Mouse (Mus musculus): ENCODE results near the gene Srebf1. TPM values are rescaled to one million over a fixed set of nuclear protein-coding genes. Genes with fewer than 3 reads are reported as not detected.

The Srebf1 gene
- polyA plus RNA-seq, 1 experiment, result 54.1 TPM

DNA sequence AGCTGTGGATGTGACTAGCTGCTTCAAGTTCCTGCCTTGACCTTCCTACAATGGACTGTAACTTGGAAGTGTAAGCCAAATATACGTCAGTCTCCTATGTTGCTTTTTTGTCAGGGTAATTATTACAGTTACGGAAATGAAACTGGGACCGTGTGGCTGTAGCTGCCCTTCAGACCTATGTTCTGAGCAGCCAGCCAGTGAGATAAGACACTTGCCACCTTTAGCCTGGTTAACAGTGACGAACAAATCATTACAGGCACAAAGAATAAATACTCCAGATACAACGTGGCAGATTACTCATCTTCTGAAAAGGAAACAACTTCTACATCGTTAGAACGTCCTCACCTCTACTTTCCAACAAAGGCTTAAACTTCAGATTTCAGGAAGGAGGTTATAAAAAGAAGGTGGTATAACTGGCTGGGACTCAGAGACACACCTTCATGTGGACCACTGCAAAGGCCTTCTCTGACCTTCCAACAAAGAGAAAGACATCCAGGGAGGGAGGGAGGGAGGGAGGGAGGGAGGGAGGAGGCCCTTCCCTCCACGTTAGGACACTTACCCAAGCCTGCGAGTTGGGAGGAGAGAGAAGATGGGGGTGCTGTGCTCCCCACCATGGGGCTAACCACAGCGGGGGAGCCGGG lies 22.2 kb upstream of the Srebf1 start:
- Histone ChIP-seq H3K4me3 (ENCODE audit: insufficient read depth, low read length) (no peak overlapping the region), H3K4me1 (ENCODE audit: control insufficient read depth, insufficient read depth, low read length) (no peaks in the 10 kb centered on the region), H3K27ac (ENCODE audit: insufficient read depth, low read length) (no peak overlapping the region)
- TF ChIP-seq CTCF (IDR thresholded peaks at IDR 0.05; ENCODE audit: borderline replicate concordance, insufficient read depth, low read length) (no peak), POLR2A (IDR thresholded peaks at IDR 0.05; ENCODE audit: low read depth, low read length) (no peak)

DNA sequence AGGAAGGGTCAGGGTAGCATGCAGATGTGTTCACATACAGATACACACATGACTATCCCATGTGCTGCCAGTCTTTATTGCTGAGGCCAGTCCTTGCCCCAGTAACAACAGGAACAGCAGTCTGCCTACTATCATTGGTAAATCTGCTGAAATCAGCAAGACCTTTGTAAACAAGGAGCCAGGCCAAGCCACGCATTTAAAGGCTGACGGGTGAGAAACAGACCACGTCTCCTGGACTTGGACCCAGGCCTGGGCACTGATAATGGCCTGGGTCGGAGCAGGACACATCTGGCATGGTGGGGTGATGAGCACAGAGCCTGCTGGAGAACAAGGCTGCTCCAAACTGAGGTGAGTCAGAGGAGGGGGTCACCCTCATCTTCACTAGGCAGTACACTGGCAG lies 18.1 kb upstream of the Srebf1 start:
- H3K27ac ChIP-seq (ENCODE audit: insufficient read depth, low read length), result no peak overlapping the region
- H3K4me1 ChIP-seq (ENCODE audit: control insufficient read depth, insufficient read depth, low read length), result no peaks in the 10 kb centered on the region
- no peak overlapping the region for H3K4me3 ChIP-seq (ENCODE audit: insufficient read depth, low read length)
- TF ChIP-seq POLR2A (IDR thresholded peaks at IDR 0.05; ENCODE audit: low read depth, low read length), result no peak
- no peak for TF ChIP-seq CTCF (IDR thresholded peaks at IDR 0.05; ENCODE audit: borderline replicate concordance, insufficient read depth, low read length)

DNA sequence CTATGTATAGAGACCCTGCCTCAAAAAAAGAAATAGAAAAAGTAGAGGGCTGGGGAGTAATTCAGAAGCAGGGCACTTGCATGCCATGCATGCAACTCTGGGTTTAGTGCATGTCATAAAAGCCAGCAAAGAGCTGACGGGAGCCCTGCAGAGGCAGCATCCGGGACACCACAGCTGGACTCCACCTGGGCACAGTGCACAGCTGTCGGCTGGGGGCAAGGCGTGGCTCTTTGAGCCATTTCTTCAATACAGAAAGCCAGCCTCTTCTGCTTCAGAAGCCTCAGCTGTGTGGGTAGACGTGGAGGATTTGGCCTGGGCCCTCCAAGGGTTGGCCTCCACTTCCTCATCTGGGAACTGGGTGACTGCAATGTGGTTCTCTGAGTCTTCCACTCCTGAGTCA lies 13.0 kb upstream of the Srebf1 start:
- no peak for TF ChIP-seq CTCF (IDR thresholded peaks at IDR 0.05; ENCODE audit: borderline replicate concordance, insufficient read depth, low read length)
- TF ChIP-seq POLR2A (IDR thresholded peaks at IDR 0.05; ENCODE audit: low read depth, low read length), result no peak
- no peak overlapping the region for H3K27ac ChIP-seq (ENCODE audit: insufficient read depth, low read length)
- H3K4me3 ChIP-seq (ENCODE audit: insufficient read depth, low read length), result no peak overlapping the region

DNA sequence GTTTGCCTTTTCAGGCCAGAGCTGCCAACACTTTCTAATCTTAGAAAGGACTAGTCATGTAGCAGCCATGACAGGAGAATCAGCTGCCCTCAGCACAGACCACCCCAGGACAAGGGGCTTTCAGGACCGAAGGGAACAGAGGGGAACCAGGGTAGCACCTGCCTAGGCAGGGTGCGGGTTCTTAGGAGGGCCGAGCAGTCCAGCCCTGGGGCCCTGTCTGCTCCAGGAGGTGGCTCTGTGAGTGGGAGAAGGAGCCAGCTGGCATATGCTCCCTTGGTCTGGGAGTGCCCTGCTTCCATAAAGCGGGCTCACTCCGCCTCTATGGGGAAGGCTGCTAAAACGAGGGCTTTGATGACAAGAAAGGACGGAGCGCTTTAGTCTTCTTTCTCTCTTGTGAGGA lies 10.9 kb upstream of the Srebf1 start:
- Histone ChIP-seq H3K4me1 (ENCODE audit: control insufficient read depth, insufficient read depth, low read length) (no peaks in the 10 kb centered on the region), H3K27ac (ENCODE audit: insufficient read depth, low read length) (no peak overlapping the region), H3K4me3 (ENCODE audit: insufficient read depth, low read length) (no peak overlapping the region)
- no peak for TF ChIP-seq CTCF (IDR thresholded peaks at IDR 0.05; ENCODE audit: borderline replicate concordance, insufficient read depth, low read length)
- TF ChIP-seq POLR2A (IDR thresholded peaks at IDR 0.05; ENCODE audit: low read depth, low read length), result no peak

More for the DNA sequence above, 13.0 kb upstream of the Srebf1 start:
- no peaks in the 10 kb centered on the region for H3K4me1 ChIP-seq (ENCODE audit: control insufficient read depth, insufficient read depth, low read length)

DNA sequence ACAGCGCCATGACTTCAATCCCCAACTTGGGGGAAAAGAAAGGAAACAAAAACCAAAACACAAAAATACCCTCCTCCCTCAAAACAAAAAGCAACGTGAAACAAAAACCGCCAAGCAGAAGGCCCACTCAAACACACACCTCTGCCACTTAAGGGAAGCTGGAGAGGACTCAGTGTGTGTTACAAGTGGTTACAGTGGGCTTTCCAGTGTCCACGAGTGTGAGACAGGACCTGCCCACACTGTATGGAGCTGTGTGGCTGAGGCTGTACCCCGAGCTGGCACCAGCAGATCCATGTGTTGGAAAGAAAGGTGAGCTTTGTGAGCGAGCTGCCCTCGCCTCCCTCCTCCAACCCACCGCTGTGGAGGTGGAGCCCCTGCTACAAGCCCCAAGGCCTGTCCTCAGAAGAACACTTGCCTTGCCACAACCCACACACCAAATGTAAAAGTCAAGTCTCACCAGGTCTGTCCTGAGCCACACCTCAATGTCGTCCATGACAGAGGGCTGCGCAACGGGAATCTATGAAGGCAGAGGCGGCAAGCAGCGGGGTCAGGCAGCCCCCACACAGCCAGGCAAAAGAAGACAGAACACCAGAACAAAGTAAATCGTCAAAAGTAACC lies 10.2 kb upstream of the Srebf1 start:
- H3K4me1 ChIP-seq (ENCODE audit: control insufficient read depth, insufficient read depth, low read length), result no peaks in the 10 kb centered on the region
- H3K4me3 ChIP-seq (ENCODE audit: insufficient read depth, low read length), result no peak overlapping the region
- H3K27ac ChIP-seq (ENCODE audit: insufficient read depth, low read length), result no peak overlapping the region
- TF ChIP-seq CTCF (IDR thresholded peaks at IDR 0.05; ENCODE audit: borderline replicate concordance, insufficient read depth, low read length) (no peak), POLR2A (IDR thresholded peaks at IDR 0.05; ENCODE audit: low read depth, low read length) (no peak)

DNA sequence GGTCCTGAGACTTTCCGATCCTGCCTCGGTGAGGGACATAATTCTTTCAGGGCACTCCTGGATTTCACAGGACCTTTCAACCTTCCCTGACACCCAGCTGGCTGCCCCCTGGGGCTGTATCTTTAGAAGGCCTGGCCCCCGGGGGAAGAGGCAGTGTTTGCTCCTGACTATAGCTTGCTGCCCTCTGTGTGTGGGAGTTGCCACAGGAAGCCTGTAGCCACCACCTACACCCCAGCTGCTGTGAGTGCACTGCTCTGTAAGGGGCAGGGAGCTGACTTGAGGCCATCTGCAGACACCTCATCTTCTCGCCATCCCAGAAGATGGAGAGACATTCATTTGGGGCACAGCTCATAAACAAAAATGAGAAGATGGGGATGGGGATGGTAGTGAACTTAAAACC lies 9.6 kb upstream of the Srebf1 start:
- H3K27ac ChIP-seq (ENCODE audit: insufficient read depth, low read length), result no peak overlapping the region
- no peaks in the 10 kb centered on the region for H3K4me1 ChIP-seq (ENCODE audit: control insufficient read depth, insufficient read depth, low read length)
- H3K4me3 ChIP-seq (ENCODE audit: insufficient read depth, low read length), result no peak overlapping the region
- TF ChIP-seq POLR2A (IDR thresholded peaks at IDR 0.05; ENCODE audit: low read depth, low read length) (no peak), CTCF (IDR thresholded peaks at IDR 0.05; ENCODE audit: borderline replicate concordance, insufficient read depth, low read length) (no peak)

DNA sequence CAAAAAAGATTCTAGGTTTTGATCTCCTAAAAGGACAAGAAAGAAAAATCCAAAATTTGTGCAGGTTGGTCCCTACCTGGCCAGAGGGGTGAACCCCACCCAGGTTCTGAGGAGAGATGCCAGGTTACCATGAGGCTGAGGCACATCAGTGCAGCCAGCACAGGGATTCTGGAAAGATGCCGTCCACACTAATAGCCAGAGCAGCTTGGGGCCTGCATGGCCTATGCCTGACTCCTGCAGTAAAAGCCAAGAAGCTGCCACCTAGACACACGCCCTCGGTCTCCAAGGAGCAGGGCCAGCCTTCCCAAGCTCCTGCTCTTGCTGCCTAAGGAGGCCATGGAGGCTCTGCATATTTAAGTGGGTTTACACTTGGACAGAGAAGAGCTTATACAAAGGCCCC lies 8.9 kb upstream of the Srebf1 start:
- Histone ChIP-seq H3K27ac (ENCODE audit: insufficient read depth, low read length) (no peak overlapping the region), H3K4me3 (ENCODE audit: insufficient read depth, low read length) (no peak overlapping the region), H3K4me1 (ENCODE audit: control insufficient read depth, insufficient read depth, low read length) (no peaks in the 10 kb centered on the region)
- TF ChIP-seq CTCF (IDR thresholded peaks at IDR 0.05; ENCODE audit: borderline replicate concordance, insufficient read depth, low read length), result no peak
- no peak for TF ChIP-seq POLR2A (IDR thresholded peaks at IDR 0.05; ENCODE audit: low read depth, low read length)

DNA sequence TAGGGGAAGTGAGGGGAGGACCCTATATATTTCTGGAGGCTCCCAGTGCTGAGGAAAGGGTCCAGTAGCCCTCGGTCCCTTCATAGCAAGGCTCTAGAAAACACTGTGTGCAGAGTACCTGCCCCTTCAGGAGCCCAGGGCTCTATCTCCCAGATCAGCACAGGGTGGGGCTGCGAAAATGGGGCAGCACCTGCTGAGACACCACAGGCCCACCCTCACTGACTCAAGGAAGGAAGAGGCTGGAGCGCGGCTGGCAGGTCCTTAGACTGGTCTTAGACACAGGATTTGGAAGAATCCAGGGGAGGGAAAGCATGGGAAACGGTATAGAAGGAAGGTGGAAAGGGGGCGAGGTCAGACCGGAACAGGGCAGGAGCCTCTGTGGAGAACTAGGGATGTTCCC lies 8.1 kb upstream of the Srebf1 start:
- H3K4me1 ChIP-seq (ENCODE audit: control insufficient read depth, insufficient read depth, low read length), result no peaks in the 10 kb centered on the region
- H3K4me3 ChIP-seq (ENCODE audit: insufficient read depth, low read length), result no peak overlapping the region
- H3K27ac ChIP-seq (ENCODE audit: insufficient read depth, low read length), result no peak overlapping the region
- no peak for TF ChIP-seq CTCF (IDR thresholded peaks at IDR 0.05; ENCODE audit: borderline replicate concordance, insufficient read depth, low read length)
- TF ChIP-seq POLR2A (IDR thresholded peaks at IDR 0.05; ENCODE audit: low read depth, low read length), result no peak

DNA sequence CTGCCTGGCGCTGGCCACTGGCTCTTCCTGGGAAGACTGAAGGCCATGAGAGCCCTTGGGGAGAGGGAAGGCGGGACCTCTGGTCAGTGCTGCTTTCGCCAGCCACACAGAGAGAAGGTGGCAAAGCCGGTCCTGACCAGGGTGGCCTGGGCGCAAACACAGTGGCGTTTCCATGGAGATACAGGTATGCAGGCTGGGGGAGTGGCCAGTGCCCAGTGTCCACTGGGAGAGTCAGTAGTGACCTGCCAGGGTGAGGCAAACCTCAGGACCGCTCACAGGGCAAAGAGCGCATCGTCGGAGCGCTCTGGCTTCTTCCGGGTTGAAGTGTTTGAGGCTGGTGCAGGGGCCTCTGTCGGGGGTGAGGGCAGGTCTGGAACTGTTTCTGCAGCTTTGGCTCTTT lies 7.4 kb upstream of the Srebf1 start:
- Histone ChIP-seq H3K27ac (ENCODE audit: insufficient read depth, low read length) (no peak overlapping the region), H3K4me1 (ENCODE audit: control insufficient read depth, insufficient read depth, low read length) (no peaks in the 10 kb centered on the region), H3K4me3 (ENCODE audit: insufficient read depth, low read length) (no peak overlapping the region)
- TF ChIP-seq POLR2A (IDR thresholded peaks at IDR 0.05; ENCODE audit: low read depth, low read length), result no peak

DNA sequence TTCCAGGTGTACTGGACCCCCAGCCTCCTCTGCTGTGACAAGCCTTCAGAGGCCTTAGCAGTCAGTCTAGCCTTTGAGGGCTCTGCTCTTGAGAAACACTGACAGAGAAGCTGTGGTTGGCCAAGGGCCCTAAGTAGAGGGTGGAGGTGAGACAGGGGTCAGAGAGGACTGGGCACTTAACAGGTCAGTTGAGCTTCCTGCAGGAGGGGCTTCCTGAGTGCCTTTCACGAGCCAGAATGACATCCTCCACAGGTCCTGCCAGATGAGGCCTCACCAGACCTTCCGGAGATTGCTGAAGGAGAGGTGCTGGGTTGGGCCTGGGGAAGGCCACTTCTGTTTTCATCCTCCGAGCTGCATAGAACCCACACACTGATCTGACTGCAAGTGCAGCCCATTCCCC lies 6.1 kb upstream of the Srebf1 start:
- Histone ChIP-seq H3K27ac (ENCODE audit: insufficient read depth, low read length) (no peak overlapping the region), H3K4me1 (ENCODE audit: control insufficient read depth, insufficient read depth, low read length) (no peaks in the 10 kb centered on the region), H3K4me3 (ENCODE audit: insufficient read depth, low read length) (no peak overlapping the region)
- TF ChIP-seq POLR2A (IDR thresholded peaks at IDR 0.05; ENCODE audit: low read depth, low read length), result no peak
- TF ChIP-seq CTCF (IDR thresholded peaks at IDR 0.05; ENCODE audit: borderline replicate concordance, insufficient read depth, low read length), result no peak
